Mouse (Mus musculus) embryonic facial prominence, embryonic 11.5 days (tissue): ENCODE measurements around the gene Scgb2b15. TPM values are rescaled to one million over a fixed set of nuclear protein-coding genes. Genes with fewer than 3 reads are reported as not detected.
"Not testable (repeated sequence)": the region's sequence is repeated elsewhere in the genome, so short reads cannot be mapped to it uniquely, and the experiment has no call there.

ENCODE experiments used
- ATAC-seq: fragments of 200-750 bp; cut with Nextera tagmentation; replicated peaks from 2 replicates; pipeline ENCODE4 v1.8.0; 2017; ENCODE audit warnings: low read depth; ENCODE audit not compliant: insufficient number of reproducible peaks, low FRiP score, low TSS enrichment
- DNase-seq: peaks from one replicate; pipeline ENCODE4 v3.0.0-alpha.2; 2015; ENCODE audit warnings: low spot score
- H3K27ac ChIP-seq: fragments of 300-500 bp; sonication (generic); replicated peaks from 2 replicates; pipeline ENCODE4 v1.5.1; 2014; ENCODE audit warnings: mild to moderate bottlenecking, low read depth, low read length, control low read depth
- H3K27me3 ChIP-seq: fragments of 300-500 bp; sonication (generic); 2 replicates; pipeline ENCODE4 v1.6.1; 2014; ENCODE audit warnings: mild to moderate bottlenecking, low read length, moderate library complexity, mixed read lengths; ENCODE audit not compliant: control insufficient read depth, insufficient read depth
- H3K36me3 ChIP-seq: fragments of 300-500 bp; sonication (generic); replicated peaks from 2 replicates; pipeline ENCODE4 v1.6.1; 2014; ENCODE audit warnings: low read depth, mild to moderate bottlenecking, low read length, moderate library complexity, mixed read lengths; ENCODE audit not compliant: control insufficient read depth, insufficient read depth
- H3K4me1 ChIP-seq: fragments of 300-500 bp; sonication (generic); 2 replicates; pipeline ENCODE4 v1.6.1; 2014; ENCODE audit warnings: low read length, mixed read lengths; ENCODE audit not compliant: control insufficient read depth, insufficient read depth
- H3K4me2 ChIP-seq: fragments of 300-500 bp; sonication (generic); 2 replicates; pipeline ENCODE4 v1.6.1; 2014; ENCODE audit warnings: low read depth, mild to moderate bottlenecking, control low read depth, low read length, moderate library complexity
- H3K4me3 ChIP-seq: fragments of 300-500 bp; sonication (generic); 2 replicates; pipeline ENCODE4 v1.5.1; 2014; ENCODE audit warnings: low read depth, low read length, control low read depth
- H3K9ac ChIP-seq: fragments of 300-500 bp; sonication (generic); replicated peaks from 2 replicates; pipeline ENCODE4 v1.6.1; 2014; ENCODE audit warnings: mild to moderate bottlenecking, control low read depth, low read length
- H3K9me3 ChIP-seq: fragments of 300-500 bp; sonication (generic); replicated peaks from 2 replicates; pipeline ENCODE4 v1.6.1; 2016; ENCODE audit warnings: mild to moderate bottlenecking, low read length, inconsistent platforms, mixed read lengths; ENCODE audit not compliant: control insufficient read depth
- polyA plus RNA-seq: library from polyadenylated mRNA; unstranded; fragments of >200 nt; fragmentation: Nextera tagmentation; extraction: Ambion mirVana; gene quantifications from 2 replicates; pipeline ENCODE4 v1.2.1, GENCODE M21; 2014

Gene Scgb2b15
- not detected in 2 replicates for polyA plus RNA-seq

GRCm38 (mm10) chr7:32829562-32829961 is at the start of gene Scgb2b15:
Scgb2b15 (minus strand) TSS chr7:32829662.
- H3K9ac ChIP-seq, H3K9me3 ChIP-seq, H3K27me3 ChIP-seq, H3K4me1 ChIP-seq, ATAC-seq, H3K27ac ChIP-seq, H3K4me3 ChIP-seq, H3K36me3 ChIP-seq, H3K4me2 ChIP-seq, DNase-seq: not testable (repeated sequence)

GRCm38 (mm10) chr7:32836254-32836653 is 6.8 kb upstream of the Scgb2b15 start, which contains the start of gene Scgb1b15:
Scgb1b15 (plus strand) TSS chr7:32836554.
- not testable (repeated sequence) for ATAC-seq, H3K4me3 ChIP-seq, H3K27me3 ChIP-seq, H3K36me3 ChIP-seq, H3K4me1 ChIP-seq, H3K4me2 ChIP-seq, H3K9me3 ChIP-seq, H3K9ac ChIP-seq, H3K27ac ChIP-seq, DNase-seq

Other genes with a start within 250 kb of the Scgb2b15 start
- not detected in 2 replicates for gene Scgb1b15, start 6.9 kb upstream of the Scgb2b15 start, polyA plus RNA-seq
- gene Scgb2b17, start 226.9 kb upstream of the Scgb2b15 start, polyA plus RNA-seq, result not detected in 2 replicates
- gene Scgb1b17, start 233.8 kb upstream of the Scgb2b15 start, polyA plus RNA-seq, result not detected in 2 replicates